Mouse (Mus musculus): ENCODE data around the gene Atg2a.

DNA sequence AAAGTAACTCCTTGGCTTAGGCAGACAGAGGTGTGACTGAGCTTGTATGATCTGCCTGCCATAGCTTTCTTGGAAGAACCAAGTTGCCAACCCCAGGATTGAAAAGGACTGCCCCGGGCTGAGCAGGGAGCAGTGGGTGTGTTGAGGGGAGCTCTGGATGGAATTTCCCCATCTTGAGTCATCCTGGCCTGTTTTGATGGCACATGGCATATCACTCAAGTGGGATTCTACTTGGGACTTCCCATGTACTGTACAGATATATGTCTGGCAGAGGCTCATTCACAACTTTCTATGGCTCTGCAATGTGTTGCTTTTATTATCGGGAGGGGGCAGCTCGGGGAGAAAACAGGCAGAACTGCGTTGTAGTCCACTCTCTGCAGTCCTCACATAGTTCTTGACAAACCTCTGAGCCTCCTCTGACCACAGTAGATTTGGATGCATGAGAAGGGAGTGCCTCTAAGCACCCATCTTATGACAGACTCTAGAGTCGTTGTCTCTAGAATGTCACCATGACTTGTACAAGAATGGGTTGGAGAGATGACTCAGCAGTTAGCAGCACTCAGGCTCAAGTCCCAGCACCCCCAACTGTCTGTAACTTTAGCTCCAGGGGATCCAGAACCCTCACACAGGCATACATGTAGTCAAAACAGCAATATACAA, 55.2 kb downstream of the Atg2a start:
- no peak for TF ChIP-seq CTCF (IDR thresholded peaks at IDR 0.05; ENCODE audit: borderline replicate concordance, insufficient read depth, low read length)
- TF ChIP-seq POLR2A (IDR thresholded peaks at IDR 0.05; ENCODE audit: low read depth, low read length) = no peak
